Mouse (Mus musculus) midbrain, postnatal 0 days (tissue): Measurements from ENCODE around the gene D17Wsu92e. TPM values are rescaled to one million over a fixed set of nuclear protein-coding genes. Genes with fewer than 3 reads are reported as not detected.

ENCODE experiments used
- ATAC-seq: fragments of 200-750 bp; cut with Nextera tagmentation; 2 replicates; pipeline ENCODE4 v1.8.0; 2017; ENCODE audit warnings: moderate number of reproducible peaks, mild to moderate bottlenecking, moderate TSS enrichment, moderate library complexity; ENCODE audit not compliant: low FRiP score
- DNase-seq: peaks from one replicate; pipeline ENCODE4 v3.0.0-alpha.2; 2015; ENCODE audit warnings: low spot score
- H3K27ac ChIP-seq: fragments of 300-500 bp; sonication (generic); 2 replicates; pipeline ENCODE4 v1.5.1; 2014; ENCODE audit warnings: low read depth, mild to moderate bottlenecking, low read length, mixed read lengths
- H3K27me3 ChIP-seq: fragments of 300-500 bp; sonication (generic); 2 replicates; pipeline ENCODE4 v1.6.1; 2014; ENCODE audit warnings: low read length, control low read depth, mixed read lengths; ENCODE audit not compliant: insufficient read depth
- H3K36me3 ChIP-seq: fragments of 300-500 bp; sonication (generic); 2 replicates; pipeline ENCODE4 v1.6.1; 2014; ENCODE audit warnings: low read length, control low read depth, mixed read lengths; ENCODE audit not compliant: insufficient read depth
- H3K4me1 ChIP-seq: fragments of 300-500 bp; sonication (generic); 2 replicates; pipeline ENCODE4 v1.6.1; 2014; ENCODE audit warnings: mild to moderate bottlenecking, control low read depth, antibody characterized with exemption, low read length, mixed read lengths; ENCODE audit not compliant: insufficient read depth
- H3K4me2 ChIP-seq: fragments of 300-500 bp; sonication (generic); 2 replicates; pipeline ENCODE4 v1.6.1; 2014; ENCODE audit warnings: low read depth, mild to moderate bottlenecking, low read length, mixed read lengths; ENCODE audit not compliant: poor library complexity, severe bottlenecking
- H3K4me3 ChIP-seq: fragments of 300-500 bp; sonication (generic); 2 replicates; pipeline ENCODE4 v1.5.1; 2014; ENCODE audit warnings: low read depth, mild to moderate bottlenecking, low read length, moderate library complexity
- H3K9ac ChIP-seq: fragments of 300-500 bp; sonication (generic); replicated peaks from 2 replicates; pipeline ENCODE4 v1.6.1; 2014; ENCODE audit warnings: mild to moderate bottlenecking, low read length, moderate library complexity, mixed read lengths; ENCODE audit not compliant: poor library complexity, severe bottlenecking
- H3K9me3 ChIP-seq: fragments of 300-500 bp; sonication (generic); 2 replicates; pipeline ENCODE4 v1.6.1; 2016; ENCODE audit warnings: low read length, control low read depth
- CTCF ChIP-seq: IDR thresholded peaks from 2 replicates; pipeline ENCODE4 v1.5.1; 2016; ENCODE audit warnings: antibody characterized with exemption, mild to moderate bottlenecking
- WGBS: fragments of 180-500 bp; shearing (Covaris S2); extraction: QIAGEN DNeasy Blood & Tissue Kit; methylation state at CpG from one replicate; pipeline ENCODE4 v1.1.7; 2014; 5-methylcytosine and 5-hydroxymethylcytosine counted together
- polyA plus RNA-seq: library from polyadenylated mRNA; unstranded; fragments of >200 nt; fragmentation: Nextera tagmentation; extraction: Ambion mirVana; gene quantifications from 2 replicates; pipeline ENCODE4 v1.2.1, GENCODE M21; 2015
- total RNA-seq: library from RNA; depleted of rRNA; stranded (reverse); fragments of >200 nt; gene quantifications from 2 replicates; pipeline ENCODE4 v1.2.3, GENCODE M21; 2014

Gene D17Wsu92e
- total and polyA plus RNA-seq, 2 experiments from 2014 or later, result 8.7 to 73.8 TPM

DNA sequence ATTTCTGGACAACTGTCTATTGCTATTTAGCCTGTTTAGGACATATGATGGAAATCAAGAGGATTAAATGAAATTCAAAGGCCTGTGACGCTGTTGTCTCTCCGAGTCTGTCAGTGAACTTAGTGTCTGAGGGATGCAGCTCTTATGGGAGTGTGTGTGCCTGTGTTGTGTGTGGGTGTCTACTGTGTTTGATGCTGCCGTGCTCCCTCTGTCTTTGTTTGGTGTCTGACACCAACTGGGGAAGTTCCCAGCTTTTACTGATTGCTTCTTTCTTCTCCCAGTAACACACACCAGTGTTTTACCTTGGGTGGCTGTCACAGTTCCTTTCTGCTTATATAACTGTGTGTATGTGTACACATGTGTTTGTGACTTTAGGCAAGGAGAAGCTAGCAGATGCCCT, 46.2 kb downstream of the D17Wsu92e start:
- ATAC-seq (no peak), DNase-seq (no peak)
- Histone ChIP-seq H3K4me2 (no peak overlapping the region), H3K27ac (no peak overlapping the region), H3K9me3 (no peaks in the 10 kb centered on the region), H3K4me1 (no peaks in the 10 kb centered on the region), H3K9ac (no peak overlapping the region), H3K4me3 (no peak overlapping the region), H3K36me3 (peaks cover 3% of the 10 kb centered on the region; the same call in 1 of the 2 replicates), H3K27me3 (no peaks in the 10 kb centered on the region)
- 87% methylated on average over 3 of the region's 3 CpGs for WGBS
- no peak for TF ChIP-seq CTCF

DNA sequence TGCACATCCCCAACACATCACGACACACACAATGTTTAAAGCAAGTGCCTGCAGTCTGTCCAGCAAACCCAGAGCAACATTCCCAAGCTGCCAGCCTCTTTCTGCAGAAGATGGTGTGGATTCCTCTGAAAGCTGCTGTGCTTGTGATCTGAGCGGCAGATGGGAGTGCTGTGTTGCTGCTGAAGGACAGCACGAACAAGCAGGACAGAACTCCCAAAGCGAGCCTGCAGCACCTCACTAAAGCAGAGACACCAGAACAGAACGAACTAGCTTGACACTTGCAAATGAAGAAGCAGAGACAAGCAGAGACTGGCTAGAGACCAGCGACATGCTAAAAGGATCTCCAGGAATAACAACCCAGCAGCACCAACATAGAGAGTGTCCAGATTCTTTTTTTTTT, 48.8 kb downstream of the D17Wsu92e start:
- 85% methylated on average over 6 of the region's 6 CpGs for WGBS
- Histone ChIP-seq H3K9ac (no peak overlapping the region), H3K27me3 (no peaks in the 10 kb centered on the region), H3K9me3 (no peaks in the 10 kb centered on the region), H3K36me3 (peaks cover 7% of the 10 kb centered on the region), H3K4me3 (no peak overlapping the region), H3K27ac (no peak overlapping the region), H3K4me1 (no peaks in the 10 kb centered on the region), H3K4me2 (no peak overlapping the region)
- DNase-seq (no peak), ATAC-seq (no peak)
- TF ChIP-seq CTCF, result no peak

DNA sequence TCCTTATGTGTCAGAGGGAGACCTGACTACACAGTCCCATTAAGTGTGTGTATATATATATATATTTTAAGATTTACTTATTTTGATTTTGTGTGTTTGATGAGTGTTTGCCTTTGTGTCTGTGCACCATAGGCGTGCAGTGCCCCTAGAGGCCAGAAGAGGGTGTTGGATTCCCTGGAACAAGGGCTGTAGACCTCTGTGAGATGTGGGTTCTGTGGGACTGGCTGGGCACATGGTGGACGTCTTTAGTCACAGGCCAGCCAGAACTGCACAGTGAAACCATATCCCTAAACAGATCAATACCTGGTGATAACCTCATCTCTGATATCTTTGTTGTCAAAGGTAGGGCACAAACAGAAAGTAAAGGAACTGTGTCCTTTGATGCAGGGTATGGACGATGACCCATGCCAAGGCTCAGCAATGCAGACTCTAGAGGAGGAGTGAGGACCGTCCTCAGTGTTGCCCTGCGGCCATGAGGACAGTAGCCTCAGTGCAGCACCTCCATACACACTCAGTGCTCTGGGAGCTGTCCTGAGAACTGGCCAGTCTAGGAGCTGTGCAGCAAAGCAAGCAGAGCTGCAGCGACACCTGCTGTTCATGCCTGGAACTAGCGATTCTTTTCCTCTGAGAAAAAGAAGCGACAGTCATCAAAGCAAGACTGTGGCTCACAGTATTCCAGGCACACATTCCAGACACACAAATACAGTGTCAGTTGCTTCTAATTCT, 51.5 kb downstream of the D17Wsu92e start:
- no peaks in the 10 kb centered on the region for H3K4me1 ChIP-seq
- 65% methylated on average over 8 of the region's 8 CpGs for WGBS
- H3K4me2 ChIP-seq, result no peak overlapping the region
- H3K36me3 ChIP-seq, result peaks cover 15% of the 10 kb centered on the region
- DNase-seq (peak; percentile 88), ATAC-seq (peak; percentile 44; the same call in 1 of the 2 replicates)
- H3K9me3 ChIP-seq, result peaks cover 3% of the 10 kb centered on the region; the same call in 1 of the 2 replicates
- no peak overlapping the region for H3K9ac ChIP-seq
- H3K27me3 ChIP-seq, result no peaks in the 10 kb centered on the region
- peak; percentile 94 for TF ChIP-seq CTCF
- no peak overlapping the region for H3K27ac ChIP-seq
- H3K4me3 ChIP-seq, result no peak overlapping the region

DNA sequence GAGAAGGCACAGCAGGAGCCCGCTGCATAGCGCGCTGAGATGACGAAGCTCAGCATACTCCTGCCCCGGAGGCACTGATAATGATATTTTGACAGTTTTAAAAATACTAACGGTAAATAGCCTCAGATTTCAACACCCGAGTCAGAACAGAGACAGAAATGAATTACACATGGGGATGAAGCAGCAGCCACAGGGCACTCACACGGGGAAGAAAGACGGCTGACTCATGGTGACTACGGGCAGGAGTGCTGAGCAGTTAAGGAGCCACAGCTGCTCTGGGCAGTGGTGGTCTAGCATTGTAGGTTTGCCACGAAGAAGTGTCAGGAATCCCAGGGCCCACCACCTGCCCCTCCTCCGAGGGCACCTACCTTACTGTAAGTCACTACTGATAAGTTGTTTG, 52.9 kb downstream of the D17Wsu92e start:
- TF ChIP-seq CTCF, result no peak
- Histone ChIP-seq H3K4me1 (no peaks in the 10 kb centered on the region), H3K4me2 (no peak overlapping the region), H3K27me3 (no peaks in the 10 kb centered on the region), H3K9ac (no peak overlapping the region), H3K9me3 (peaks cover 3% of the 10 kb centered on the region; the same call in 1 of the 2 replicates), H3K27ac (no peak overlapping the region), H3K36me3 (peaks cover 15% of the 10 kb centered on the region), H3K4me3 (no peak overlapping the region)
- ATAC-seq (no peak), DNase-seq (no peak)
- WGBS, result 75% methylated on average over 12 of the region's 12 CpGs

DNA sequence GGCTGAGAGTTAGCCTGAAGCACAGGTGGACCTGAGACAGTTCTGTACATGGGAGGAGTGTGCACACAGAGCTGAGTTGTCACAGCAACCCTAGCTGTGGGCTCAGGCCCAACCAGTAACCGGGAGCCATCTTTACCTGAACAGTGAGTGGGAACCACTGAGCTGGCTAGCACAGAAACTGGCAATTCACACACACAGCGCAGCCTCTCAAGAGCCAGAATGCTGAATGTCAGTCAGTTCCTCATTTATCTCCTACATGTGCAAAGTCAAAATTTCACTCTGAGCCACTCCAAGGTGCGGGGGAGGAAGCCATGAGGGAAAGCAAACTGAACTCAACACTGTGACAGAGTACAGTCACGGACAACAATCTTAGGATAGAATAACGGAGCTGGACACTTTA, 53.3 kb downstream of the D17Wsu92e start:
- DNase-seq (no peak), ATAC-seq (no peak)
- Histone ChIP-seq H3K4me3 (no peak overlapping the region), H3K27ac (no peak overlapping the region), H3K27me3 (no peaks in the 10 kb centered on the region), H3K4me1 (no peaks in the 10 kb centered on the region), H3K36me3 (peaks cover 15% of the 10 kb centered on the region), H3K9ac (no peak overlapping the region), H3K4me2 (no peak overlapping the region), H3K9me3 (peaks cover 3% of the 10 kb centered on the region; the same call in 1 of the 2 replicates)
- 80% methylated on average over 5 of the region's 5 CpGs for WGBS
- no peak for TF ChIP-seq CTCF

DNA sequence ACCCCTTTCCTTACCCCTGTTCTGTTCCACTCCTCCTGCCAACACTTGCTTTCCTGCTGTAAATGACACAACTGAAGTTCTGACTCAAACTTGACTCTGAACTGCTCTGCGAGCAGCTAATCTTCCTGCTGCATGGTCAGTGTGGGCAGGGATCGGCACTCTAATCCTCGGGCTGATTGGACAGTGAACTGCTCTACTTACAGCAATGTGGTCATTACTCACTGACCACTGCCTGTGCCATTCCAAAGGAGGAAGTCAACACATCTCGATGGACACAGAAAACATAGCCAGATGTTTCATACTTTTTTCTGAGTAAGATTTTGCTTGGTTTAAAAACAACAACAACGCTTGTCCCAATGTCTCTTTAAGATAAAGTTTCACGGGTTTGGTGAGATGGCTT, 55.4 kb downstream of the D17Wsu92e start:
- Histone ChIP-seq H3K36me3 (peaks cover 15% of the 10 kb centered on the region), H3K4me1 (no peaks in the 10 kb centered on the region), H3K4me2 (no peak overlapping the region), H3K9me3 (peaks cover 3% of the 10 kb centered on the region; the same call in 1 of the 2 replicates), H3K27ac (no peak overlapping the region), H3K27me3 (no peaks in the 10 kb centered on the region), H3K4me3 (no peak overlapping the region), H3K9ac (no peak overlapping the region)
- DNase-seq (no peak), ATAC-seq (no peak)
- WGBS, result 98% methylated on average over 6 of the region's 6 CpGs
- TF ChIP-seq CTCF, result no peak
